8 mouse cellular contexts compared by ENCODE assay signal in genomic region chr2:33821677-33822607, GRCm38 (mm10).
A peak's percentile ranks its signal among the peaks of the same experiment; 100 is the strongest.
DNase-seq lines count a peak whose midpoint lies in the region; ATAC-seq lines count a peak whose summit lies in the region.

No protein-coding gene starts in this region.

- no peak overlapping the region for H3K4me2 ChIP-seq in midbrain, embryonic 12.5 days (replicated peaks)

- no peak overlapping the region for H3K4me3 ChIP-seq in midbrain, embryonic 12.5 days

- no peaks in the 10 kb centered on the region for H3K27me3 ChIP-seq in midbrain, embryonic 12.5 days

- no peak overlapping the region for H3K9ac ChIP-seq in midbrain, embryonic 12.5 days (replicated peaks)

- H3K4me1 ChIP-seq in midbrain, embryonic 12.5 days = peaks cover 8% of the 10 kb centered on the region

- no peaks in the 10 kb centered on the region for H3K9me3 ChIP-seq in midbrain, embryonic 12.5 days

- DNase-seq in adrenal gland, adult 8-10 months = peak; percentile 57
- peak; percentile 84 for DNase-seq in embryo, embryonic 11 days
- peak; percentile 76 to 77 for DNase-seq in gastrocnemius, postnatal 36 days
- DNase-seq in kidney, adult 11 months = peak; percentile 56
- DNase-seq in left cerebral cortex, postnatal 36 days (ENCODE audit: low spot score in 2 of 2) = peak; percentile 72 to 82
- peak; percentile 57 for DNase-seq in skeletal muscle tissue, adult 2 months (ENCODE audit: low read depth, low spot score)
- peak; percentile 68 for DNase-seq in yolk sac, embryonic 10.5 days (ENCODE audit: low spot score)

- 24% methylated on average over 13 of the region's 13 CpGs for WGBS in midbrain, embryonic 12.5 days

- ATAC-seq in midbrain, embryonic 12.5 days (ENCODE audit: low FRiP score, low read depth) = peak; percentile 82

- peaks cover 61% of the 10 kb centered on the region for H3K36me3 ChIP-seq in midbrain, embryonic 12.5 days

- peak overlapping the region; percentile 47 for H3K27ac ChIP-seq in midbrain, embryonic 12.5 days (replicated peaks)

- intact Hi-C loops in gastrocnemius, postnatal 36 days (cut with DNase I) = loop anchor here (2.0 to 5.0 kb wide), 4 partner anchors 75 to 150 kb away; no protein-coding TSS in a partner anchor
- intact Hi-C loops in left cerebral cortex, postnatal 36 days (cut with DNase I) = loop anchor here (2.0 to 10.0 kb wide), 4 partner anchors 75 to 823 kb away; no protein-coding TSS in a partner anchor
